Mouse (Mus musculus): ENCODE measurements at regions not wholly inside any gene's neighbourhood (a gene's known extent, or its start where the extent isn't known, plus 50 kb on each side); places are given as distances from the start of the nearest gene placed in this dataset.

DNA sequence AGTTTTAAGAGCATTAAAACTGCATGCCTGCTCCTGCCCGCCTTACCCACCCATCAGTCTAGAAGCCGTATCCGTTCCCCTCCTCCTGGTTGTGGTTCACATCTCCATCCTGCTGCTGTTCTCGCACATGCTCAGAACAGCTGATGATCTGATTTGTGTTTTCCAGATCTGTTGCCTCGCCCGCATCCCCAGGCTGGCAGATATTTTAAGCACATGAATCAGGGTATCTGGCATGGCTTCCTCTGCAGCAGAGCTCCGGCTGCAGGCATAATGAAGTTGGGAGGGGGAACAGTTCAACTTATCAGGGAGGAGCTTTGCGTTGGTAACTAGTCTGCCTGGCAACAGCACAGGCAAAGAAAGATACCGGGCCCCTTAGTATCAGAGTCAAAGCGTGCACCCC lies 64.9 kb upstream of the Sipa1l1 start:
- DNase-seq (ENCODE audit: low spot score in 2 of 2), result peak; percentile 83 to 92
- intact Hi-C loops (cut with DNase I), result loop anchor here (2.0 kb wide), 1 partner anchor 23 kb away; no protein-coding TSS in a partner anchor

DNA sequence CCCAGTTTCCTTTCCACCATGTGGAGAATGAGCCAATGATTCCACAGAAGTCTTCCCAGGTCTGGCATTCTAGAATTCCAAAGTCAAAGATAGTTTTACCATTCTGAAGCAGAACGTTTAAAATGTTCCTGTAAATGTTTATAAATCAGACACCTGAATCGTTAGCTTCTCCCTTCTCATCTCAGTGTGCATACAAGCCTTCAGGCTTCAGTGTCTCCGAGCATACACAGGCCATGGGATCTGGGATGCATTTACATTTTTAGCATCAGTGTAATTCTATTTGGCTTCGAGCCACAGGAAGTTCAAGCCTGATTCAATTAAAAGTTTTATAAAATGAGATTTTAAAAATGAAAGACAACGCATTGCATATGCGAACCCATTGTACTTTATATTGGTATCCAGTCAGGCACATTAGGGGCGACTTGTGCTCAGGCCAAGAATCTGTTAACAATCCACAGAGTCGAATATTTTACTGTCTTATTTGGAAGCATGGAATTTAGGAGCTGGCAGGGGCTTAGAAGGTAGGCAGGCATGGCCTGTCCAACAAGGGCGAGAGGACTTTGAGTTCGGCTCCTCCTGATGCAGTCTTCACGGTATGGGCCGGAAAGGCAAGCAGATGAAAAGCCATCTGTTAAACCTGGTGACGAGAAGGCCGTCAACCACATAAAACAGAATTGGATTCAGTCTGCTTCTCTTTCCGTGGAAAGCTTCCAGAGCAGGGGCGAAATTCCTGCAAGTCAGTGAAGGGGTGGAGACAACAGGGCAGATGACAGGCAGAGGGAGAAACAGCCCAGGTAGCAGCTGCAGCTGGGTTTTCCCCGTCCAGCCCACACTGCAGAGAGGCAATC lies 63.7 kb upstream of the Sipa1l1 start:
- intact Hi-C loops (cut with DNase I), result loop anchor here (2.0 to 5.0 kb wide), 2 partner anchors 25 to 62 kb away; partner anchors contain the start of gene Sipa1l1
- DNase-seq (ENCODE audit: low spot score in 2 of 2), result peak; percentile 69 to 79

DNA sequence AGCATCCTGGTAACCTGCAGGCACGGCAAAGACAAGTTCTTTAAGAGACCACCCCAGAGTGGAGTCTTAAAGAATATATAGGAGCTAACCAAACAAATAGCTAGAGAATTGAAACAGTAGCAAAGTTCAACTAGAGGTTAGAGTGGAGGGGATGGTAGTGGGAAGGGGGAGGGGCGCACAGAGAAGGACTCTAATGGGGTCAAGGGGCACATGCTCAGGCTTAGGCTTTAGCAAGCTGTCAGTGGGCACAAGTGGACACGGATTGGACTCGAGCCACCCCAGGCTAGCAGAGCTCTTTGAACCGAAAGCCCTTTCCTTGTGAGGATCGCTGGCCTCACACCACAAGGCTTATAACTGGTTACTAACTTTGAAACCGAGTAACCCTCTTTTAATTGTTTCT lies 53.4 kb upstream of the Sipa1l1 start:
- DNase-seq (ENCODE audit: low spot score in 2 of 2), result no peak
- intact Hi-C loops (cut with DNase I), result no loop called here
